Comparison of ENCODE assay signal across 9 mouse cellular contexts in the genomic region with DNA sequence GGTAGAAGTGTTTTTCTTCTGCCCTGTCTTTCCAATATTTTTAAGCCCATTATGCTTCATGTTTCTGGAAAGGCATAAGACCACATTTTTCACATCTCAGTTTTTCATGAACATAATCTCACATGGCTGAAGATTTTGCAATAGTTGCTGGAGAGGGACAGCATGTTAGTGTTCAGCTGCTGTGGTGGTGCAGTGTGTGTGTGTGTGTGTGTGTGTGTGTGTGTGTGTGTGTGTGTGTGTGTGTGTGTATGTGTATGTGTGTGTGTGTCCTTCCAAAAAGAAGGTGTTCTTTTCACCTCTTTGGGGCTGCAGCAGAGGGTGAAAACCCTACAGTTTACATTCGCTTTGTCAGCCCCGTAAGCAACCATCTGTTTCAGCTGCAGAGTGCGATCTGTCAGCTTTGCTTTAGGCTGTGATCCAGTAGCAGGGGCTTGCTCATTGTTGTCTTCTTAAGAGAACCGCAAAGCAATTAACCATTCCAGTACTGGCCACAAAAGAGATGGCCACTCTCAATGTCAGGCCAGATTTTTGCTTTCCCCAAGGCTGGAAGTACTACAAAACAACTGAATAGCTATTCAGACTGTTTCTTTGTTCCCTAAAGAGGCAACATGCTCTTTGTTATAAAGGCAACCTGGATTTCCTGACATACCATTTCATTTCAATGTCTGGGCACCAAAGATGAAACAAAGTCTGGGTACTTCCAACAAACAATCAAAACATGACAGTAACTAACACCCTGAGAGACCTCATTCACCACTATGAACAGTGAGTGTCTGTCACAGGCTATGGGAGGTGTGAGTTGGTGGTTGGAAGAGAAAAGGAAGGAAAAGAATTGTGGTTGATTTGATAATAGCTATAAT.
DNase-seq lines count a peak whose midpoint lies in the region; ATAC-seq lines count a peak whose summit lies in the region.
"Had no signal": no experiment of that assay in that cellular context is flagged by ENCODE, and none has a peak within 500 bp of the region (broad histone marks: within the 10 kb centered on the region; RNA-seq: fewer than 3 reads in every experiment).

No protein-coding gene starts in this region.

- 4% methylated on average over 4 of the region's 4 CpGs for WGBS in forebrain, embryonic 11.5 days

- H3K4me2 ChIP-seq in forebrain, embryonic 11.5 days (ENCODE audit: low read depth, low read length, severe bottlenecking), result no peak overlapping the region

- H3K4me1 ChIP-seq in forebrain, embryonic 11.5 days (replicated peaks; ENCODE audit: control insufficient read depth, insufficient read depth, low read length), result peaks cover 3% of the 10 kb centered on the region; the same call in 1 of the 2 replicates

- peak; percentile 29 to 42 for DNase-seq in right cerebral cortex, postnatal 10 days (ENCODE audit: low spot score in 2 of 2)
- DNase-seq in right cerebral cortex, postnatal 14 days, result no peak
- peak; percentile 56 for DNase-seq in forebrain, embryonic 11.5 days (ENCODE audit: low spot score)
- DNase-seq in layer of hippocampus, postnatal 36 days, result peak; percentile 16 to 26
- DNase-seq in kidney, adult 9 months, result no peak
- no peak for DNase-seq in gastrocnemius, postnatal 36 days
- DNase-seq in gastrocnemius, adult 8-10 months (ENCODE audit: low spot score in 2 of 2), result no peak
- DNase-seq: kidney, adult 11 months; thymus, postnatal 14 days had no signal

- peak; percentile 91 for ATAC-seq in forebrain, embryonic 11.5 days (replicated peaks; ENCODE audit: low FRiP score)

- intact Hi-C loops in gastrocnemius, postnatal 36 days (cut with DNase I), result no loop called here

- H3K4me3 ChIP-seq in forebrain, embryonic 11.5 days (ENCODE audit: low read depth, low read length), result no peak overlapping the region

- H3K9ac ChIP-seq in forebrain, embryonic 11.5 days (ENCODE audit: low read length), result no peak overlapping the region

- H3K27me3 ChIP-seq in forebrain, embryonic 11.5 days (ENCODE audit: control insufficient read depth, insufficient read depth, low read length), result no peaks in the 10 kb centered on the region; the same call in 1 of the 2 replicates

- H3K9me3 ChIP-seq in forebrain, embryonic 11.5 days (ENCODE audit: control insufficient read depth, low read length), result no peaks in the 10 kb centered on the region

- H3K27ac ChIP-seq in forebrain, embryonic 11.5 days (ENCODE audit: low read depth, low read length), result peak overlapping the region; percentile 47; the same call in 1 of the 2 replicates

- H3K36me3 ChIP-seq in forebrain, embryonic 11.5 days (ENCODE audit: control insufficient read depth, insufficient read depth, low read length), result no peaks in the 10 kb centered on the region

Comparison
In these comparisons a context has a peak if more than half of its experiments do, and no peak if none do; other contexts are left out.
1. DNase-seq: peak in right cerebral cortex, postnatal 10 days (2 of 2), forebrain, embryonic 11.5 days (single experiment) and layer of hippocampus, postnatal 36 days (2 of 2); none in right cerebral cortex, postnatal 14 days (single experiment), kidney, adult 9 months (single experiment), gastrocnemius, postnatal 36 days (0 of 2) and gastrocnemius, adult 8-10 months (0 of 2).